Mouse (Mus musculus) G1E-ER4 (cell line): ENCODE measurements around the gene Hist1h3h. TPM values are rescaled to one million over a fixed set of nuclear protein-coding genes. Genes with fewer than 3 reads are reported as not detected.
"Not testable (repeated sequence)": the region's sequence is repeated elsewhere in the genome, so short reads cannot be mapped to it uniquely, and the experiment has no call there.

Source experiments
- GATA1 ChIP-seq: IDR thresholded peaks from one replicate; pipeline ENCODE4 v1.8.0; 2012; ENCODE audit warnings: low read length, inconsistent platforms
- polyA plus RNA-seq: library from polyadenylated mRNA; stranded (reverse); fragments of >175 nt; gene quantifications from 2 replicates; pipeline ENCODE4 v1.2.3, GENCODE M21; 2012

Hist1h3h gene
- polyA plus RNA-seq, 1 experiment: 54.4 TPM

DNA sequence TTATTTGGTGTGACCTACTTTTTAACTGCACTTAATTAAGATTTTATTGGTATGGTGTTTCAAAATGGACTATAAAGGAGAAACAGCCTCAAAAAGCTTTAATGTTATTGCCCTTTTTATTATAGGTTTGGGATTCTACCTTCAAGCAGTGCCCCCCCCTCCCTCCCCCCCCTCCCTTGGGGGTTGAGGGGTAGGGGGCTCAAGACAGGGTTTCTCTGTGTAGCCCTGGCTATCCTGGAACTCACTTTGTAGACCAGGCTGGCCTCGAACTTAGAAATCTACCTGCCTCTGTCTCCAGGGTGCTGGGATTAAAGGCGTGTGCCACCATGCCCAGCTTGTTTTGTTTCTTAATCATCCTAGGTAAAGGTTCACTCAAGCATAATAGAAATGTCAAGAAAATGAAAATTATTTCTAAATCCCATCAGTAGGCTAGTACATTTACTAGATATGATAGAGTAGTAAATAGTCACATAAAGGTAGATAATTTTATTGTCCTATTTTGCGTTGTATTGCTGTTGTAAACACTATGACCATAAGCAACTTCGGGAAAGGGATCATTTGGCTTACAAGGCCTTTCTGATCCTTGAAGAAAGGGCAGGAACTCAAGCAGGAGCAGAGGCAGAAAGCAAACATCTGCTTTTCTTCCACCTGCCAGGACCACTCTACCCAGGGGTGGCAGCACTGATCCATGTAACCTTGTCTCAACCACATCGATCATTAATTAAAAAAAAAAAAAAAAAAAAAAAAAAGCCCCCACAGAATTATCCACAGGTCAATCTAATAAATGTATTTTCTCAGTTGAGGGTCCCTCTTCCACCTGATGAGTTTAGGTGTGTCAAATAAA is 5.8 kb downstream of the Hist1h3h start:
- no peak for TF ChIP-seq GATA1

DNA sequence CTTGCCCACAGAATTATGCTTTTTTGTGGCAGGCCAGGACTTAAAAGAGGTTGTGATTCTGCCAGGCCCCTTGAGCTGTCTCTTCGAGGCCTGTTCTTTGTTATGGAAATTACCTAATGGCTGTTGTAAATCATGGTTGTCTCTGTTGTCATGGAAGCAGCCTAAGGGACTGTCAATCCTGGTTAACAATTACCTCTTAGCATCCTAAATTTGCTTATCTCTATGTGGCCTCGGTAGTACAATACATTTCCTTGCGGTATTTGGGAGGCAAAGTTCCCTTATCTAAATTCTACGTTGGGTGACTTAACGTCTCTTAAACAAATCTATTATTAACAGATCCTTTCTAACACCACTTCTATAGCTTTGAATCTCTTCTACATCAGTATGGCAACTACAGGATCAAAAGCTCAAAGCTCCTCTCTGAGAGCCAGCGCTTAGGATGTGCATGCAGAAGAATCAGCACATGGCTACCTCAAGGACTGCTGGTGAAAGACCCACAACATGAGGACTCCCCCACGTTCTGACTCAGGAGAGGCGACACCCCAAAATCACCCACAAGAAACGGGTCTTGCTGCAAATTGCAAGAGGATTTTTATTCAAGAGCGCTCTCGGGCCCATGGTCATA is 10.6 kb downstream of the Hist1h3h start:
- TF ChIP-seq GATA1: no peak

DNA sequence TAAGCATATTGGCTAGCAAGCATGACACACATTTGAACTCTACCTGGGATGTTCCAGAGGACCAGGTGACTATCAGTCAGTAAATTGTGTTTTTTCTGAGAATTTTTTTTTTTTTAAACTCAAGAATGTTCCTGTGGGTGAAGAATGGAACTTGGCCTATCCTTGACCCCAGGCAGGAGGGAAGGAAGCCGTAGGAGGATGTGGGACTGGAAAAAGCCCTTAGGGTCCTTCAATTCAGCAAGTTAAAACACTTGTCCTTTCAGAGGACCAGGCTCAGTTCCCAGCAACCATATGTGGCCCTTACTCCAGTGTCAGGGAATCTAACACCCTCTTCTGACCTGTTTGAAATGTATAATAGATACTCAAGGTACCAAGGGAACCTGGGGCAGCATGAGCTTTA is 12.1 kb downstream of the Hist1h3h start:
- no peak for TF ChIP-seq GATA1

DNA sequence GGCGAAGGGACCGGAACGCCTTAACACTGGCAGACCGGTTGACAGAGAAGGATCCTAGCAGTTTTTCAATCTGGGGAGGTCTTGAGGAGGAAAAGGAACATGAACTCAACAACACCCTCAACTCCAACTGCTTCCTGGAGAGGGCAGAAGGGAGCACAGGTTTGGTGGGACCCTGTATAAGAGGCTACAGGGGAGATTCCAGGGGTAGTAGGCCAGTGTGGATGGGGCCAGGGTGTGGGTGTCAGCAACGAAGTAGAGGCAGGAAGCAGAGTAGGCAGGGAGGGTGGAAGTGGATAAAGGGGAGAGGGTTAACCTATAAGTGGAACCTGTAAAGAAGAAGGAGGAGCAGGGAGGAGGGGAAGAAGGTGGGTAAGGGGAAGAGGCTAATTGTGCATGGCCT is 16.0 kb downstream of the Hist1h3h start:
- TF ChIP-seq GATA1: no peak

DNA sequence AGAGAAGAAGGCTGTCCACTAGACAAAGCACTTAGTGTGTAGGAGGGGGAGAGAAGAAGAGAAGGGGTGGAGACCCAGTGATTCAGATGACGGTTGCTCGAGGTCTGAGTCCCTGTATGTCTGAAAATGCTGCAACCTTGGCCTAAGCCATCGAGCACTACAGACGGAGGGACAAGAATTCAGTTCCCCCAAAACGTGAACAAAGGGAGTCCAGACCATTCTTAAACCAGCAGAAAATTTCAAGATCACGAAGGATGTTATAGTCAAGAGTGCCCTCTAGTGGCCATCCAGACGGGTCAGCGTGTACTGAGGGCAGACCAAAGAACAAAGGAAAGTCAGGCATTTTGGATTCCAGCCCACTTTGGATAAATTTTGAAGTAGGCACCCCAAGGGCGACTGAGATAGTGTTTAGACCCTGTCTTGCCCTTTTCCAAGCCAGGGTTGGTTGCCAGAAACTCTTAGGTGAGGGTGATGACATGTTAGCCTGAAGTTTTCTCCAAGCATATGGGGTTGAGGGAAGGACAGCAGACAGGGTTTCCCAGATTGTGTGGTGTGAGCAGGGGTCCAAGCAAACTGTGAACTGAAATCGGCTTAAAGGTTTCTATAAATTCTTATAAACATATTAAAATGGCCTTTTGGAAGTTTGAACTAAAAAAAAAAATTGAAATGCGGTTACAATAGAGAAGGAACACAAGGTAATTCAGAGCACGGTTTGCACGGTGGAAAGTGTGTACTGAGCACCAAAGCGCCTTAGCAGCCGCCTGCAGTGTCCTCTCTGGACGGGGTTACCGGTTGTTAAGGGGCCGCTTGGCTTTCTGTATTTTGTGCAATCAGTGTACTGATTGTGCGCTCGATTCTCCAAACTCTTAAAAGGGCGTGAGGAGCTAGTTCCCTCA is 16.8 kb downstream of the Hist1h3h start:
- no peak for TF ChIP-seq GATA1

DNA sequence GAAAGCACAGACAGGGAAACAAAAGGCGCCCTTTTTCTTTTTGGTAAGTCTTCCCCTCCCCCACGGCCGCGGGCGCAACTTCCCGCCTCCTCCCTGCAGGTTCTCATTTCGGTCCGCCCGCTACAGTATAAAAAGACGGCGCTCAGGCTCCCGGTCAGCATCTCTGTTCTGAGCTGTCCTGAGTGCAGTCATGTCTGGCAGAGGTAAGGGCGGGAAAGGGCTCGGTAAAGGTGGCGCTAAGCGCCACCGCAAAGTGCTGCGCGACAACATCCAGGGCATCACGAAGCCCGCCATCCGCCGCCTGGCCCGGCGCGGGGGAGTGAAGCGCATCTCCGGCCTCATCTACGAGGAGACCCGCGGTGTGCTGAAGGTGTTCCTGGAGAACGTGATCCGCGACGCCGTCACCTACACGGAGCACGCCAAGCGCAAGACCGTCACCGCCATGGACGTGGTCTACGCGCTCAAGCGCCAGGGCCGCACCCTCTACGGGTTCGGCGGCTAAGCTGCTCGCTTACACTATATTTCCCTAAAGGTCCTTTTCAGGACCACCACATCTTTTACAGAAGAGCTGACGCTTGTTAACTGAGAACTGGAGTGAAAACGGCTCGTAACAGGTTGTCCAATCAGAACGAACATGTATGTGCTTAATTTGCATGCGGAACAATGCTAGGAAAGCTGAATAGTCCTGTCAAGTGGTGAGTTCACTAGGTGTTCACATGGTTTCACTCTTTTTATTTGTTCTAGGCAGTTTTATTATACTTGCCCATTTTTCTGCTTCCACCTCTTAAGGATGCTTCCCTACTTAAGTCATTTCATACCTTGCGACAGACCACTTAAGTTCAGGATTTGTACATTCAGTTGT is 17.7 kb downstream of the Hist1h3h start, which contains the start of gene Hist1h4j:
Gene Hist1h4j, plus strand, starts transcription at position 159 of the 862 bp plus-strand sequence.
- not testable (repeated sequence) for TF ChIP-seq GATA1

DNA sequence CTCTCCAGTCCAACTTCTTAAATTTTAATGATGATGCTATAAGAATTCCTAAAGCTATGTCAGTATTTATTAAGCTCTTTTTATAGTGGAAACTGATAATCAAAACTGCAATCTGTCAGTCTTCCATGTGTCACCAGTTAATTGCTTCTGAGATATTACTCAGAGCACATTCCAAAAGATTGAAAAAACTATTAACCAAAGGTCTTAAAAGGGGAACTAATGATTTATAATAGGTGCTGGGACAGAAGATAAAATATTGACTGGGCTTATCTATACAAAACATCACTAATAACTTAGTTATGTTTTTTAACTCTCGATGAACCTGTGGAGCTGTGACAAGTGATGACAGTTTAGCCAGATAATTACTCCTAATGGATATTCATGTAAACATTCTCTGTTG is 27.5 kb downstream of the Hist1h3h start:
- peak; percentile 39 for TF ChIP-seq GATA1

DNA sequence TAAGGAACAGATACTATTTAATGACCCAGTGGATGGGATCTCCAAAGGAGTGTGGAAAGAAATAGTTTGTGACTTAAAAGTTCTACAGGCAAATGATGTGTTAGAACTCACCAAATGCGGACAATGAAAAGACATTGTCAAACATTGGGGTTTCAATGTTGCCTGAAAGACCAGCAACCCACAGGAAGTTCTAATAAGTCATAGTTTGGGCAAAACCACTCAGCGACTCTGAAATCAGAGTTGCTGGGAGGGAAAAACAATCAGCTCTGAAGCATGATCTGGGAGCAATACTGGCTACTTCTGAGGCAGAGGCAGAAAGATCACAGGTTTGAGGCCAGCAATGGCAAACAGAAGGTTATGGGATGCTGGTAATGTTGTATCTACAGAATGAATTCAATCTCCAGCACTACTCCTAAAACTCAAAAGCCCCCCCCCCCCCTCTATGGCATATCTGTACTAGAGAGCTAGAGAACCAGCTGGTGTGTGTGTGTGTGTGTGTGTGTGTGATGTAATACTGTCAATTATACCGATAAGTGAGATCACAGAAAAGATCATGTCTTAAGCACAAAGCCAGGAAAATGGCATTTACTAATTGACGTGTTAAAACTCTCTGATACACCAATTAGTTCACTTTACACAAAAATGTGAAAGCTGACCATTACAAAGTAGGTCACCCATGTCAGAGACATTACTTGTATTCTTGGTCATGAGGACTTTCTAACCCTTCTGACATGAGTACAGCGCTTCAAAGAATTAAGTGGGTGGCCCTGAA is 32.1 kb downstream of the Hist1h3h start:
- TF ChIP-seq GATA1: no peak

DNA sequence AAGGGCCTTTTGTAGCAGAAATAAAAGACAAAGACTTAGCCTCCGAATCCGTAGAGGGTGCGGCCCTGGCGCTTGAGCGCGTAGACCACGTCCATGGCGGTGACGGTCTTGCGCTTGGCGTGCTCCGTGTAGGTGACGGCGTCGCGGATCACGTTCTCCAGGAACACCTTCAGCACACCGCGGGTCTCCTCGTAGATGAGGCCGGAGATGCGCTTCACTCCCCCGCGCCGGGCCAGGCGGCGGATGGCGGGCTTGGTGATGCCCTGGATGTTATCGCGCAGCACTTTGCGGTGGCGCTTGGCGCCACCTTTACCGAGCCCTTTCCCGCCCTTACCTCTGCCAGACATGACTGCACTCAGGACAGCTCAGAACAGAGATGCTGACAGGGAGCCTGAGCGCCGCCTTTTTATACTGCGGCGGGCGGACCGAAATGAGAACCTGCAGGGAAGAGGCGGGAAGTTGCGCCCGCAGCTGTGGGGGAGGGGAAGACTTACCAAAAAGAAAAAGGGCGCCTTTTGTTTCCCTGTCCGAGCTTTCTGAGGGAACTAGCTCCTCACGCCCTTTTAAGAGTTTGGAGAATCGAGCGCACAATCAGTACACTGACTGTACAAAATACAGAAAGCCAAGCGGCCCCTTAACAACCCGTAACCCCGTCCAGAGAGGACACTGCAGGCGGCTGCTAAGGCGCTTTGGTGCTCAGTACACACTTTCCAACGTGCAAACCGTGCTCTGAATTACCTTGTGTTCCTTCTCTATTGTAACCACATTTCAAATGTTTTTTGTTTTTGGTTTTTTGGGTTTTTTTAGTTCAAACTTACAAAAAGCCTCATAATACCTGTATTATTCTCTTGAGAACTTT is 32.9 kb downstream of the Hist1h3h start, which contains the start of gene Hist1h4k:
Gene Hist1h4k, minus strand, starts transcription at position 347 of the 859 bp plus-strand sequence.
- TF ChIP-seq GATA1: not testable (repeated sequence)

DNA sequence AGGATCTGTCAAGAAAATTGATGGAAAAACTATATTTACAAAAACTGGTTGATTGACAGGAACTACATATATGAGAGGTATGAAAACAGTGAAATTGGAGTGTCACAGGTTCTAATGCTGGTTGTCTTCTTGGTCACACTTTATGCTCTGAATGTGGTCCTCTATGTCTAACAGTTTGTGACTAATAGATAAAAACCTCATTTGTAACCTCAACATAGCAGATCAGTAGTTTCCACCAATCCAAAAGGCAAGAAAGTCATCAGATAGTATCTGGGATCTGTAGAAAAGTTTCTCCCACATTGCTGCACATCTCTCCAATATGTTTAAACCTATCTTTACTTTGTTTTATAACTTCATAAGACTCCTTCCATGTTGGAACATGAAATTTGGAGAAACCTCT is 34.0 kb downstream of the Hist1h3h start:
- TF ChIP-seq GATA1: no peak

DNA sequence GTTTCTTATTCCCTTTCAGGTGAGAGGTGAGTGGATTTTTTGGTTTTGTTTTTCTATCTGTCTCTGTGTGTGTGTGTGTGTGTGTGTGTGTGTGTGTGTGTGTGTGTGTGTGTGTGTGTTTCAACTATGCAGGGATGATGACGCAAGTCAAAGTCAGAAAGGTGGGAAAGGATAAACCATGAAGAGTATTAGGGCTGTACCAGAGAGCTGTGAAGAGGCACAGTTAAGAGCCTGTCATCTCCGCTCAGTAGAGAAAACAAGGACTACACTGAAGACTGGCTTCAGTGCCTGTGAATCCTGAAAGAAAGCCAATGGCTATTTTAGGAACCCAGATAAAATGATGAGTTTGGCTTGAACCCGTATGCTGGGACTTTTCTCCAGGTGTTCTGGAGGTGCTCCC is 34.4 kb downstream of the Hist1h3h start:
- TF ChIP-seq GATA1: no peak

DNA sequence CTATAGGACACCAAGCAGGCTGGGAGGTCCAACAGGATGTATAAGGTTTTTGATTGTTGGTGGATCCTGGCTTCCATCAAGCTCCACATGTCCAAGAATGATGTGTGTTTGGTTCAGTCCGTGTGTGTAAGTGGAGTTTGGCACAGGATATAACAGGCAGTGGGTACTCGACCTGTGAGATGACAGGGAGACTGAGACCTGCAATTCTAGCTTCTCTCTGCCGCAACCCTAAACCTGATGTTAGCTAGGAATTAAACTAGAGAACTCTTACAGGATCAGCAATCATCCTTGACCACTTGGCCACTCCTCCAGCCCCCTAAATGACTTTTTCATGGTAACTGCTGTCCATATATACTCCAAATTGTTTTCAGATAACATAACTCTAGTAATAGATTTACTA is 34.9 kb downstream of the Hist1h3h start:
- no peak for TF ChIP-seq GATA1

DNA sequence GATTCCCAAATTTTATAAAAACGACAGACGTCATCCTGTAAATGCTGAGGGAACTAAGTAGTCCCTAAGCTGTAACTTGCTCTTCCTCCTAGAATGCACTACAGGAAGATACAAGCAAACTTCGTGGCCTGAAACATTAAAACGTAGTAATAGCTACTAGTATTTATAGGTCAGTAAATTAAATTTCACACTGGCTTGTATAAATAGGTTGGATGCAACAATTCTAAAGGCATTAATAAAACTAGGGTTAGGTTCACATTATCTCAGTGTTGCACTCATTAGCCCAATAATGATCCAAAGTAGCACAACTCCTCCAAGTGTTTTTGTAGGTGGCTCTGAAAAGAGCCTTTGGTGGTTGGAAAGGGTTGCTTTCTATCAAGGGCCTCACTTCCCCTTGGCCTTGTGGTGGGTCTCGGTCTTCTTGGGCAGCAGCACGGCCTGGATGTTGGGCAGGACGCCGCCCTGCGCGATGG is 35.6 kb downstream of the Hist1h3h start:
- no peak for TF ChIP-seq GATA1
